Mouse (Mus musculus): ENCODE data around the gene Epb41.

The Epb41 gene

DNA sequence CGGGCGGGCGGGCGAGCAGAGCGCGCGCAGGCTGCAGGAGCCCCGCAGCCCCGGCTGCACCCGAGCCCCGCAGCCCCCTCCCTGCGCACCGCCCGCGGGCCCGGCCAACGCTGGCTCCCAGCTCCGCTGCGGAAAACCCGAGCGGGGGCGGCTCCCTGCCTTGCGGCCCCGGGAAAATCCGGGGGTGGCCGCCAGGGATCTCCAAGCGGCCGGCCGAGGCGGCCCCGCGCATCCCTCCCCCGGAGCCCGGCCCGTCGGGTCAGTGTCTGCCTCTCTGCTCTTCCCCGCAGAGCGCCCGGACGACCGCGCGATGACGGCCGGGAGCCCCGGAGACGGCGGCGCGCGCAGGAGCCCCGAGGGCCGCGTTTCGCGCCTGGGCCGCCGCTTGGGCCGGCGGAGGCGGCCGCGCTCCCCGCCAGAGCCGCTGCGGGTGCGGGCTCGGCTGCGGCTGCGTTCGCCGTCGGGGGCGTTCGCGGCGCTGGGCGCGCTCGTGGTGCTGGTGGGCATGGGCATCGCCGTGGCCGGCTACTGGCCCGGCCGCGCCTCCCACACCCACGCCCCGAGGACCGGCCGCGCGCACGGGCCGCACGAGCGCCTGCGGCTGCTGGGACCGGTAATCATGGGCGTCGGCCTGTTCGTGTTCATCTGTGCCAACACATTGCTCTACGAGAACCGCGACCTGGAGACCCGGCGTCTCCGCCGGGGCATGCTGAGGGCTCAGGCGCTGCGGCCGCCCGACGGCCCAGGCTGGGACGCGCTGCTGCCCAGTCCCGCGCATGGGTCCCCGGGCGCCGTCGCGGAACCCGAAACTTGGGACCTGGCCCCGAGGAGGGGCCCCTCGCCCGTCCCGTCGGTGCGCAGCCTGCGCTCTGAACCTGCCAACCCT, 153.4 kb downstream of the Epb41 start, which contains the start of gene Tmem200b:
Gene Tmem200b (plus strand): TSS at position 311 of the 886 bp plus-strand sequence.
- no peak for DNase-seq (ENCODE audit: low read depth, low spot score)

DNA sequence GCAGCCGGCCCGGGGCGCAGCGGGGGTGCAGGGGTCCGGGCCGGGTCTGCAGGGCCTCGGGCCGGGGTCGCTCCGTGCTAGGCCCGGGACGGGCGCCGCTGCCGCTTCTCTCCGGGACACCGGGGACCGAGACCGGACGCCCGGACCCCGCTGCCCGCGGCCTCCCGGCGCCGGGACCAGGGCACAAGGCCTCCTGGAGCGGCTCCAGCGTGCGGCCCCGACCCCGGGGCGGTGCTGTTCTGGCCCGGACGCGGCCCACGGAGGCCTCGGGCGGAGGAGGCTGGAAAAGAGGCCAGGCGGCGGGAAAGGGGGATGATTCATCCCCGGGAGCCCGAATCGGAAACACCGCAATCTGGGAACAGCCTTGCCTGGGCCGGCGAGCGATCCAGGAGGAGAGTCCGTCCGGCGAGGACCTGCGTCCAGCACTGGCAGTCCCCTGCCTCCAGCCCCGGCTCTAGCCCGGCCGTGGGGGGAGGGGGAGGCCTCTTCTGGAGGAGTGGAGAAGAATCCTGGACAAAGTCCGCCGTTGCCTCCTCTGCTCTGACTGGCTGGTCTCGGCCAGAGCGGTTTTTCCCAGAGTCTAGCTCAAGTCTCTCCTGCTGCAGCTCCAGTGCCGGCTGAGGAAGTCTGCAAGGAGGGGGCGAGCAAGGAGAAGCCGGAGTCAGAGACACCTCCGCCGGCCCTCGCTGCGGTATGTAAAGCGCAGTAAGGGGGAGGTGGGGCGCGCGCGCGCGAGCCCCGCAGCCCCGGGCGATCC, 154.3 kb downstream of the Epb41 start:
- DNase-seq (ENCODE audit: low read depth, low spot score): no peak

DNA sequence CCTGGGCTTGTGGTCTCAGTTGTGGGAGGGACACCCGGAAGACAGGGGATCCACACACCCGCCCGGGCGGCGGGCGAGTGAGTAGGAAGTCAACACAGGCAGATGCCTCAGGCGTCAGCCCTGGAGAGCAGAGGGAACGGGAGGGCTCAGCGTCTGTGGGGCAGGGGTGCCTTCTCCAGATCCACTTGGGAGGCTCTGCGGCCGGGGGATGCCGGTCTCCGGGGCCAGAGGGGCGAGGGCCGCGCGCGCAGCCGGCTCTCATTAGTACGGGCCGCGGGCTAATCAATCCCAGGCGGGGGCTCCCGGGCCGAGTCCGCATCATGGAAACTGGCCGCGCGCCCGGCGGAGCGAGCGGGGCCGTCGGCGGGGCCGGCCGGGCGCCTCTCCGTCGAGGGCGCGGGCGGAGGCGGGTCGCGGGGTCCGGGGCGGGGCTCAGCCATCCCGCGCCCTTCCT, 155.0 kb downstream of the Epb41 start:
- no peak for DNase-seq (ENCODE audit: low read depth, low spot score)

DNA sequence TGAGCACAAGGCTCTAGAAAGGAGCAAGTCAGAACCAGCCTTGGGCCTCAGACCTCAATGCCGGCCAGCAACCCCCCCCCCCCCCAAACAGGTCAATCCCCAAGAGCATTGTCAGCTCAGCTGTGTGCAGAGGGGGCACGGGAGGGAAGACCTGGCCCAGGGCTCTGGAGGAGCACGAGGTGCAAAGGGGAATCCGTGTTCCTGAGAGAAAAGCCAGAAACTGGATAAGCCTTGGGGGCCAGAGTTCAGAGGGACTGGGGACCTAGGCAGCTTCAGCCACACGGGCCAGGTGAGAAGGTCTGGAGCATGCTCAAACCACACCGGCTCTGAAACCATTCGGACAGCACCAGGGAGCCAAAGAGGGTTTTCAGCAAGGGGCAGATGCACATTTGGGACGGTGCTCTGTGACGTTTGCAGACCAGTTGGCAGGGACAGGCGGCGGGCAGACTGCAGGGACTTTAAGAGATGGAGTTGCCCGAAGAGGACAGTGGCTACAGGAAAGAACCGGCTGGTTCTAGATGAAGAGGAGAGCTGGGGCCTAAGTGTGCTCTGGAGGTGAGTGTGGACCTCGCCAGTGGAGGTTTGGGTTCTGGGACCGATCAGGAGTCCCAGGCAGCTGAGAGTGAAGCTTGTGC, 155.5 kb downstream of the Epb41 start:
- no peak for DNase-seq (ENCODE audit: low read depth, low spot score)

DNA sequence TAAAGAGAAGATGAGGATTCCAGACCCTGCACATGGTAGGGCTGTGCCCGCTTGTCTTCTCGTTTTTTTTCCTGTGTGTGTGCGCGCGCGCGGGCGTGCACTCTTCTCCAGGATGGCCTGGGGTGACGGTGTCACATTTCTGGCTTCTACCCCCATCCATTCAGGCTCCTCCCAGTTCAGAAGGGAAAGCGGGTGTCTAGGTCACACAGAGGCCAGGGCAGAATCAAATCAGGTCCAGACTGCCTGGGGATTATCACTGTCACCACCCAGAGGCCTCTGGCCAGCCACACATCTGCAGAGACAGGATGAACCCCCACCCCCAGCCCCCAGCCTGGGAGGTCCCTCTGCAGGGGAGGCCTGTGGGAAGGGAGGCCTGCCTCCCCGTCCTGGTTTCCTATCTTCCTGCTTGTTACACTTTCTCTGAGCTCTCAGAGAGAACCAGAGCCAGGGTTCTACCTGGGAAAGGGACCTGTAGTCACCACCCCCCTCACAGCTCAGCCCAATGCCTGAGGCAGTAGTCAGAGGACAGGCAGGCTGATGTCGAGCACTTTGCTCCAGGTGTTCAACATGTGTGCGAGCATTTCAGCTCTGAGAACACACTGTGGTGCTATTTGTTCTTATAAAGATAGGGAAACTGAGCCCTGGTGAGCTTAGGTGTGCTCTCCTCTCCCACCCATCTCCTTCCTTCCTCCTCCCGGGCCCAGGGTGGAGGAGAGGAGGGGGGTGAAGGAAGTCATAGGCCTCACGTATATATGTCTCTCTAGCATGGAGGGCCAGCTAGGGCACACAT, 156.2 kb downstream of the Epb41 start:
- DNase-seq (ENCODE audit: low read depth, low spot score): no peak

DNA sequence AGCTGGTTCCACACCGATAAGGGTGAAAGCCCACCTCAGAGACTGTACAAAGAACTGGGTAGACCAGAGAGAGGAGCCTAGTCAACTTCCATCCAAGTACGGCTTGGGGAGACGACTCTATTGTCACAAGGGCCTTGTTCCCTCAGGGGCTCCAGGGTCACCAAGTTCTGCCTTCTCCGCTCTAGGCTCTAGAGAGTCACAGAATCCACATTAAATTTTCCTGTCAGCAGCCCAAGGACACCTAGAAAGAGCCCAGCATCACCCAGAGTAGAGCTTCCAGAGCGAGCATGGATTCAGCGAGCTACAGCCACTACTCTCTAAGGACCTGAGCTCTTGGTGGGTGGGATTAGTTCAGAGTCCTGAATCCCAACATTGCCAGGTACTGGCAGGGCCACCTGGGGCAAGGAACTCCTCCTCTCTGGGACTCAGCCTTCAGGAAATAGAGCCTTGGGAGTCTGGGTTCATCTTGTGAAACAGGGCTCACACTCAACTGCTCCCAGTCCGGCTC, 157.0 kb downstream of the Epb41 start:
- no peak for DNase-seq (ENCODE audit: low read depth, low spot score)

DNA sequence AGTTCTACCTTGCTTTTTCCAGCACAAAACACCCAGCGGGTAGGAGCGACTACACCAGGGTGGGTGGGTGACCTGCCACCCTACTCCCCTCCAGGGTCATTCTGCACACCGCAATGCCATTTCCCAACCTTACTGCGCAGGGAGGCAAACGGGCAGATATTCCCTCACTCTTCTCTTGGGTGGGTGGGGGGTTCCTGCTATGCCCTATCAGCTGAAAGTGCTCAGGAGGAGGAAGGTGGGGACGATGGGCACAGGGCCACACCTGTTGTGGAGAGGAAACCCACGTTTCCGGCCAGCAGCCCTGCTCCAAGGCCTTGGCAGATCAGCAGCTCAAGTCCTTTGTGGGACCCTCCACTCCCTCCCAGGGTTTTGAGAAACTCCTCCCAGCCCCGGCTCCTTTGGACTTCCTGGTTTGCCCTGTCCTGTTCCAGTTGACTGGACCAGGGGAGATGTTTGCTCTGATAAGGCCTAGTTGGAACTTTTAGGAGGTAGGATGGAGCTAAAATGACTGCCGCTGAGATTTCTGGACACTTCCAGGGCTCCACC, 158.0 kb downstream of the Epb41 start:
- DNase-seq (ENCODE audit: low read depth, low spot score): no peak

DNA sequence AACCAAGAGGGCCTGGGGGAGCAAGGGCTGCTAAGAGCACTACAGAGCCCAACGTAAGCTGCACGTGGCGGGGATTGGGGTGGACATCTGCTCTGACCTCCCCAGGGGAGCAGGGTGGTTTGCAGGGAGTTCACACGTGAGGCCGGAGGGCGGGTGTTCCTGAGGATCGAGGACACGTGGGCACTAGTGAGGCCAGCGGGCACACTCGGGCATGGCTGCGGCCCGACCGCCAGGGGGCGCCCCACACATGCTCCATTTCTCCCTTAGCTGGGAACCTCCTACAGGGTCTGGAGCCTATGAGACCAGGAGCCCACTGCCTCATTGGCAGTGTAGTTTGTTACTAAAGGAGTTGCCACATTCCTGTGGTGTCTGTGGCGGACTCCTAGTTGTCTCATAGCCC, 158.7 kb downstream of the Epb41 start:
- peak; percentile 65 for DNase-seq (ENCODE audit: low read depth, low spot score)

DNA sequence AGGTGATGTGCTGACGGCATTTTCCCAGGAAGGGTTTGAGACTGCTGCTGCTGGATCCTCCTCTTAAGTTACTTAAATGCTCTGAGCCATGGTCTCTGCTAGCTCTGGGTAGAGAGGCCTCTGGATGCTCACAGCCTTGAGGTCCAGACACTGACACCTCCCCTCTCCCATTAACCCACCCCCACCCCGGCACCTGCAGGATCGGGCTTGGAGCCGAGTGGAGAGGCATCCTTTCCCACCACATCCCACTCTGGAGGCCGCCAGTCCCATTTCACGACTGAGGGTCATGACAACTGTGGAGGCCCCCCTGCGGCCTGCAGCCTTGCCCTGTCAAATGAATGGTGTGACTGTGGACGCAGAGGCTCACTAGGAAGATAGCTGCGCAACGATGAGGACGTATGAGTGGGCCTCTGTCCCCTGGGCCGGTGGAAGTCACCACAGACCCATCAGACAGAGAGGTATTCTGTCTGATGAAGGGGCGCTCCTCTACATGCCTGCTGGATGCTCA, 159.2 kb downstream of the Epb41 start:
- DNase-seq (ENCODE audit: low read depth, low spot score): no peak

DNA sequence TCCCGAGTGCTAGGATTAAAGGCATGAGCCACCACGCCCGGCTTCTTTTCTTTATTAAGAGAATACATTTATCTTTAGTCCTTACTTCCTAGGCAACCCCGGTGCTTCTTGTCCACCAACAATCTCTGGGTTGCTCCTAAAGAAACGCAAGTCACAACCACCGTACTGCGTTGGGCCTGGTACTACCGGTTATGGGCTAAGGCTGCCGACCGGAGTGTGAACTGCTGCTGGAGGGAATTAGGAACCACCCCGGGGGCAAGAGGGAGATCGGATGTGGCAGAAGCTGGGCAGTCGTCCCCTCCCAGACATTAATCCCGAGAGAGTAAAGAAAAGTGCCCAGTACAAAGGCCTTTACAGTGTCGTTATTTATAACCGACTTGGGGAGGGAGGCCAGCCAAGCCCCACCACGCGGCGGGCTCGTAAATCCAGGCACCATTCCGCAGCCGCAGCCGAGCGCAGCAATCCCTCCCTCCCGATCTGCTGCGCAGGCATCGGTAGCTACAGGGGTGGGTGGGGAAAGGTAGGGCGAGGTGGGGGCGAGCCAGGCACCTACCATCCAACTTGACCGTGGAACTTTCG, 160.1 kb downstream of the Epb41 start:
- DNase-seq (ENCODE audit: low read depth, low spot score): no peak

DNA sequence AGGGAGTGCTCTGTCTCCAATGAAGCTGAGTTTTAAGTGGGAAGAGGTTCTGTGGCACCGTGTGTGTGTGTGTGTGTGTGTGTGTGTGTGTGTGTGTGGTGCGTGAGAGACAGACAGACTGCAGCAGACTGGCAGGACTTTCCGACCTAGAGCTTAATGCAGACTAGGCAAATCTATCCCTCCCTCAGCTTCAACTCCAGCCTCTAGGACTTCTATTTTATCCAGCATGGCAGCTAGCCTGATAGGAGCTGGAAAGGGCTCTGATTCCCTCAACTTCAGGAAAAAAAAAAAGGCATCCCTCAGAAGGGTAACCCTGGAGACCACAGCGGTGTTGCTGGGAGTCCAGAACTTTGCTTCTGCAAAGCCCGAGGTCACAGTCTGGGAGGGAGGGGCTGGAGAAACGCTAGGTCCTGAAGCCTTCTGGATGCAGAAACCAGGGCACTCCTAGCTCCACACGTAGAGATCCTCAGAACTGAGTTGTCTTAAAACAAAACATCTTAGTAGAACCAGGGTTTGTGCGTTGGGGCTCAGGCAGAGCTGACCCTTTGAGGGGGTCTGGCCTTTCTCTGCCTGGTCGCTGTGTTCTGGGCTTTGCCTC, 161.0 kb downstream of the Epb41 start:
- no peak for DNase-seq (ENCODE audit: low read depth, low spot score)

DNA sequence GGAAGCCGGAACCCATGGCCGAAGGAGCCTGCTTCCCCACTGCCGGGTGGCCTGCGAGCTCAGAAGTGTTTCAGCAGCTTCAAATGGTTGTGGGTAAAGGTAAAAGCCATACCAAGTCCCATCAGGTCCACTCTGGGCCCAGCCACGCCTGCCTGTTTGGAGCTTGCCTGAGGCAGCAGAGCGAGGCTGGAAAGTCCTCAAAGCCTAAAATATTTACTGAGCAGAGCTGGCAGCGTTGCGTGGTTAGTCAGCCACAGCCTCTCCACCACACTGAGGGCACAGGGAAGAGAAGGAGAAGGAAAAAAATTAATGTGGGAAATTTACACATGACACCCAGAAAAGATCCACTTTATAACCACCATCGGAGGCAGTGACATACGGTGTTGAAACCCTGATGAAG, 161.6 kb downstream of the Epb41 start:
- DNase-seq (ENCODE audit: low read depth, low spot score): no peak

DNA sequence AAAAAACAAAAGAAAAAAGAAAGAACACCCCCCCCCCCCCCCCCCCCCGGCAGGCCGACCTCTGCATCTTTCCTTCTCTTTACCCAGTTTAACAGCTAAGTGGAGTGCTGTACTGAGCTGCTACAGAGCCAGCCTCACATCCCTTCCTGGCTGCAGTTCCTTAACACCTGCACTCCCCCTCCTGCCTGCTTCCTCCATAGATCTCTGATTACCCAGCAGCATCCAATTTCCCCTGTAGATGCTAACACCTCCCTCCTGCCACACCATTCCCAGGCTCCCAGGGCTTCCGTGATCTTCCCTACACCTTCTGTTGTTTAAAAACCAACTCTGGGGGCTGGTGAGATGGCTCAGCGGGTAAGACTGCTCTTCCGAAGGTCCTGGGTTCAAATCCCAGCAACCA, 163.6 kb downstream of the Epb41 start:
- DNase-seq (ENCODE audit: low read depth, low spot score): no peak

DNA sequence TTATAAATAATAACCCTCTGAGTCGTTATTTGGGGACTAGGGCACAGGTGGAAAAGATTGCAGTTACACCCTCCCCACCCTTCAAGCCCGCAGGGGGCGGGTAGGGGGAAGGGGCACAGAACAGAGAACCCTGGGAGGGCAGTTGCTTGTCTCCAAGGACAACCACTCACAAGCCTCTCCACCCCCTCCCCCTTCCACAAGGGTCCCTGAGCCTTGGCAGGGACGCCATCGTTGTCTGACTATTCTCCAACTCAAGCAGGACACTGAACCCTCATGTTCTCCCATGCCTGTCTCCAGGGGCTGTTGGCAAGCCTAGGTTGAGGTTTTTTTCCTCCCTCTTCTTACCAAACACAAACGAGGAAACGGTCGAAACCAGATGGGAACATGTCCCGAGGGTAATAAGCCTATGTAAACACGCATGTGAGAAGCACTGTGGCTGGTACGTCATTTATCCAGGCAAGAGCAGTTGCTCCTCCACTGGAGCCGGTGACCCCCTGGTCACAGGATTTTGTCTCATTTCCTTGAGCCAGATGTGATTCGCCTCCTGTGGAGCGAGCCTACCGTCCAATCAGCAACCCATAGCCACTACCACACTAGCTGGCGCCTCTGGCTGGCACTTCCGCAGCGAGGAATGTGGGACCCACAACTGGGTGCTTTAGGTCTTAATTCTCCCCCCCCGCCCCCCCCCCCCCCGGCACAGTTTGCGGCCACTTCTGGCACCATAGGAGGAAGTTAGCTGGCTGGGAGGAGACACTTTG, 164.7 kb downstream of the Epb41 start:
- DNase-seq (ENCODE audit: low read depth, low spot score): no peak

DNA sequence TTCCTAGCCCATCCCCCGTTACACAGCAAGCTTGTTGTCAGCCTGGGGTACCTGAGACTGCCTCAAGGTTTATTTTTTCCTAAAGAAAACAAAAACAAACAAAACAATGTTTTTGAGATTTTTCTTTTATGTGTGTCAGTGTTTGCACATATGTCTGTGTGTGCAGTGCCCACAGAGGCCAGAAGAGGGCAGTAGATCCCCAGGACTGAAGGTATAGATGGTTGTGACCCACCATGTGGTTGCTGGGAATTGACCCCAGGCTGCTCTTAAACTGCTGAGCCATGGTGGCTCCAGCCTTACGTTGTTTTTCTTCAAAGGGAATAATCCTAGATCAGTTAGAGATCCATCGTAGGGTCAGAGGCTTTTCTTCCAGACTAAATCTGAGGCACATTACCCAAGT, 167.2 kb downstream of the Epb41 start:
- DNase-seq (ENCODE audit: low read depth, low spot score): peak; percentile 26

DNA sequence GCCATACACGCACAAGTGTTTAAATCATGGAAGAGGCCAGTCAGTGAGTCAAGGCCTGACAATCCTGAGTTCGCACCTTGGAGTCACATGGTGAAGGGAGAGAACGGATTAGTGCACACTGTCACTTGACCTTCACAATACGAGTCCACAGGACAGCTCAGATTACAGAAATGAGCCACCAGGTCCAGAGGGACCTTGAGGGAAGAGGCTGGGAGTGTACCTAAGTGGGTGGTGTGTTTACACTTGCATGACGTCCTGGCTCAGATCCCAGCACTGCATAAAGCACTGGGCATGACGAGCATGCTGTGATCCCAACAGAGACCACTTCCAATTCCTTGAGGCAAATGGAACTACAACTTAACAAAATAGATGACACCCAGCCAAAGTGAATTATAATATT, 168.7 kb downstream of the Epb41 start:
- DNase-seq (ENCODE audit: low read depth, low spot score): no peak

DNA sequence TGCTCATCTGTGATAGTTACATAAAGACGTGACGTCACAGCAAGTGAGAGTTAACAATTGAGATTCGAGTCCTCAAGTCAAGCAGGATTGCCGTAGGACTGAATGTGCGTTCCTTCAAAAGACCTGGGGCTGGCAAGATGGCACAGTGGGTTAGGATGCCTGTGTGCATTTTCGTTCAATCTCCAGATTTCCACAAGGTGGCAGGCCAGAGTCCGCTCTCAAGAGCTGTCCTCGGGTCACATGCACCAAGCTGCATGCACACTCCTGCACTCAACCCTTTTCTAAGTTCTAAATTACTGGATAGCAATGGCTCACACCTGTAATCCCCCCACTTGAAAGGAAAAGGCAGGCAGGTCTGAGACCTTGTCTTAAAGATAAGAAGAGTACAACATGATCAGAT, 170.6 kb downstream of the Epb41 start:
- DNase-seq (ENCODE audit: low read depth, low spot score): peak; percentile 46

DNA sequence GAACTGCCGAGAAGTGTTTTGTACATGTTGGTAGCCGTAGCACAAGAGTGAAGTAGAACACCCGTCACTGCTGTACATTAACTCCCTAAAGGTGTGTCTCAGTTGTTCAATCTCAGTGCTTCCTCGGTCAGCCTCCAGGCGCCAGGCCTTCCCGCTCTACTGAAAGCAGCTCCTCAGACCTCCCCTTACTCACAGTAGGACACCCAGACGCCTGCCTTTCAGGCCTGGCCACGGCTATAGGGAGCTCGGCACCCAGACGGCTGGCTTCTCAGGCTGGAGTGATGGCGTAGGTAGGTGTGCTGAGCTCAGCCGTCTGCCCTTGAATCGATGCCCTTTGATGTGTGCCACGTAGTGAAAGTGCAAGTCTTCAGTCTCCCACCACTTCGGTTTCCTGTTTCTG, 174.0 kb downstream of the Epb41 start:
- no peak for DNase-seq (ENCODE audit: low read depth, low spot score)

DNA sequence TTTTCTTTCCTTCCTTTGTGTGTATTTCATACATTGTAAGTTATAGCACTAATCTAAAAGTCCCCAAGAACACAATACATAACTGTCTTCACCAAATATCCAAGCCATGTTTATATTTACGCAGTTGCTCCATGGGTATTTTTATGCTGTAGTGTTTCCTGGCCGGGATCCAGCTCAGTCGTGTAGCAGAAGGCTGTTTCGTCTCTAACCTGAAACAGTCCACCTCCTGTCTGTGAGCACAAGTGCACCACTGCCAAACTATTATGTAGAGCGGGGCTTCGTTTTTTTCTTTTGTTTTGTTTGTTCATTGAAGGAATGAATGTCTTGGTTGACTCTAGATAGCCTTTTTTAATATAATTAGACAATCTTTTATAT, 176.0 kb downstream of the Epb41 start:
- DNase-seq (ENCODE audit: low read depth, low spot score): no peak

All from A20 (cell line).